Mouse (Mus musculus): ENCODE results near the gene Lhx2. TPM values are rescaled to one million over a fixed set of nuclear protein-coding genes. Genes with fewer than 3 reads are reported as not detected.

Lhx2 gene
- polyA plus RNA-seq, 1 experiment, result not detected

DNA sequence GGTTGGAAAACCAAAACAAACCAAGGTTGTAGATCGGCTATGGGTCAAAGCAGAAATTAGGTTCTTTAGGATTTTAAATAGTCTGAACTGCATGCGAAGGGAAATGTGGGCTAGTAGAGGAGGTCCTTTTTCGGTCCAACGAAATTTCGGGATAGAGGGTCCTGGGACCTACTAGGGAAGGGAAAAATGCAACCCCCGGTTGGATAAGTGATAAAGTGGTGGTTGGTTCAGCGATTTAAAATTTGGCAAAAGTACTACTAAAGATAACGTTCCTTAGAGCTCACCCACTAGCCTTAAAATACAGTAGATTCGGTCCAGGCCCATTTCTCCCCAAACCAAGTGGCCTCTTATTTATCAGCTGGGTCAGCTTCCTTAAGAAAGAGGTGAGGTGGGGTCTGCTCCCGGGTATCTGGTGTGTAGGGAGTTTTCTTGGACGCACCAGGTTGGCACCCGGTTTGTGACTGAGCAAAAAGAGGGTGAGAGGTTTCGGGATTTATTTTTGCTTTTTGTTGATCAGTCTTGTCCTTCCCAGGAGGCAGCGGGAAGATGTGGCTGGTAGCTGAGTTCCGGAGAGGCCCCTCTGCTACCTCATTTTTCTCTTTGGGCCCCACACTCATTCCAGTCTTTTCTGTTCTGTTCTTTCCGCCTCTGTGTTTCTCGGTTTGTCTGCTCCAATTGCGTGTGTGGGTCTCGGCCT is 16.8 kb downstream of the Lhx2 start:
- Histone ChIP-seq H3K4me3 (ENCODE audit: insufficient read depth, low read depth, low read length) (peak overlapping the region; percentile 23; the same call in 1 of the 2 replicates), H3K4me1 (ENCODE audit: control insufficient read depth, insufficient read depth, low read length) (peaks cover 26% of the 10 kb centered on the region), H3K27ac (ENCODE audit: insufficient read depth, low read depth, low read length) (no peak overlapping the region)
- WGBS, result 10% methylated on average over 19 of the region's 19 CpGs
- TF ChIP-seq POLR2A (IDR thresholded peaks at IDR 0.05; ENCODE audit: insufficient read depth, low read depth, low read length), result no peak
- no peak for TF ChIP-seq CTCF (IDR thresholded peaks at IDR 0.05; ENCODE audit: insufficient read depth, low read depth, low read length)

DNA sequence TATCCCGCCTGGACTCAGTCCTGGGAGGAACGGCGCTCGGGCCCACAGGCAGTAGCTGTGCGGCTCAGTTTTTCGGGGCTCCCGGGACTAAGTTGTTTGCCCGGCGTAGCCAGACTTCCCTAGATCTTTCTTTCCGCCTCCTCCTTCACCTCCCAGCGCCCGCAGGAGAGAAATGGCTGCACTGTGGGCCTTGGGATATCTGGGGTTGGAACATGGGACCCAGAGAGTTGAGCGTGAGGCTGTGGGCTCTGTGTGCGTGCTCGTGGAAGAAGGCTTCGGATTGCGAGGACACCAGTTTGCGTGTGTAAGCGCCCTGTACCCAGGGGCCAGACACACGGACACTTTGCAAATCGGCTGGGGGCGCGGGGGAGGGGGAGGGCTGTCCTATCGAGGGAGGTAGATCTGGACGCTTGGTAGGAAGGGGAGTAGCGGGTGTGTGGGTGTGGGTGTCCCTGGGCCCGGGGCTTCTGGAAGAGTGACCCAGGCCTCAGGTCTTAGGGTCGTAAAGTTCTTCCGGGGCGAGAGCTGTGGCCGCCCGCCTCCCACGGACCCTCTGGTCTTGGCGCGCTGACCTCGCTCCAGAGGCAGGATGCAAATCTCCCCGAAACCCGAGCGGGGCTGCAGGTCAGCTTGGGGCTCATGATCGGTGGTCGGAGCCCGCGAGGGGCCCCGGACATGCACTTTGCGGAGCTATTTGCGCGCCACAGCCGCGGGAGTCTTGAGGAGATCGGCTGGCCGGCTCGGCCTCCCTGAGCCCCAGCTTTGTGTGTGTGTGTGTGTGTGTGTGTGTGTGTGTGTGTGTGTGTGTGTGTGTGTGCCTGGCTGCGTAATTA is 17.6 kb downstream of the Lhx2 start:
- 3% methylated on average over 53 of the region's 53 CpGs for WGBS

DNA sequence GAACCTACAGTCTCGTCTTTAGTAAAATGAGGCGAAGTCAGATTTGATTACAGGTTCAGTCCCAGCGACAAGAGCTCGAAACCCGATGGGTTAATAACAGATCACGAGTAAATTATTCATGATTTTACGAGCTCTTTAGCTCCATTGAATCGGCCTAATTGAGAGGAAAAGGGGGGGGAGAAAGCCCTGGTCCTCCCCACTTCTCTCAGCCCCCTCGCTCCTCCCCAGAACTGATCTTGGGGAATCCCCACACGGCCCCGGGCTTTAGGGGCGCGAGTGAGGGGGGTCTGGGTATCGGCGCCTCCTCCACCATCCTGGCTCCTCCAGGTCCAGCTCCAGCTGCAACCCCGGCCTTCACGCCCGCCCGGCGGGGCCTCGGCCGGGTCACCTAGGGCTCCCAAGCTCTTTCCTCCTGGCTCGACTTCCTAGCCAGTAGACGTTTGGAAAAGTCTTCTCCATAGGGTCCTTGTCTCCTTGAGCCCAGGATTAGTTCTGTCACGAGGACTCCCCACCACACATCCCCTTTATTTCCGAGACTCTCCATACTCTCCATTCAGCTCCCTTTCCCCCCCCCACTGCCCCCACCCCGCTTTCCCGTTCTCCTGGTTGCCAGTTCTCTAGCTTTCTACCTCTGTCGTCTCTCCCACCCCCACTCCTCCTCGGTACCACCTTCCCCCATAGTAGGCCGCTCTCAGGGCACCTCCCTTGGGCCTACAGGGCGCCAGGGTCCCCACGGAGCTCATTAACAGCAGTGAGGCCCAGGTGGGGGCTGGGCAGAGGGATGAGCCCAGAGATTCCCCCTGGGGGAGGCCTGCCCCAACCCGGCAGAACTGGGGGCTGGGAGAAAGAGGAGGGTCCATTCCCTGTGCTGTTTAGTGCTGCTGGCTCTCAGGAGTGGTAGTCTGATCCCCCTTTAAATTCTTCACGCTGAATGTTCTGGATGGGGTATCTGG is 18.5 kb downstream of the Lhx2 start:
- peaks cover 11% of the 10 kb centered on the region; the same call in 1 of the 2 replicates for H3K4me1 ChIP-seq (ENCODE audit: control insufficient read depth, insufficient read depth, low read length)
- no peak overlapping the region for H3K4me3 ChIP-seq (ENCODE audit: insufficient read depth, low read depth, low read length)
- WGBS, result 7% methylated on average over 35 of the region's 35 CpGs
- no peak overlapping the region for H3K27ac ChIP-seq (ENCODE audit: insufficient read depth, low read depth, low read length)
- TF ChIP-seq POLR2A (IDR thresholded peaks at IDR 0.05; ENCODE audit: insufficient read depth, low read depth, low read length) (no peak), CTCF (IDR thresholded peaks at IDR 0.05; ENCODE audit: insufficient read depth, low read depth, low read length) (no peak)

More for the DNA sequence above, 17.6 kb downstream of the Lhx2 start:
- Histone ChIP-seq H3K27ac (ENCODE audit: insufficient read depth, low read depth, low read length) (no peak overlapping the region), H3K4me1 (ENCODE audit: control insufficient read depth, insufficient read depth, low read length) (peaks cover 18% of the 10 kb centered on the region), H3K4me3 (ENCODE audit: insufficient read depth, low read depth, low read length) (peak overlapping the region; percentile 23)
- TF ChIP-seq POLR2A (IDR thresholded peaks at IDR 0.05; ENCODE audit: insufficient read depth, low read depth, low read length) (no peak), CTCF (IDR thresholded peaks at IDR 0.05; ENCODE audit: insufficient read depth, low read depth, low read length) (no peak)

- TF ChIP-seq CTCF (IDR thresholded peaks at IDR 0.05; ENCODE audit: insufficient read depth, low read depth, low read length) (no peak), POLR2A (IDR thresholded peaks at IDR 0.05; ENCODE audit: insufficient read depth, low read depth, low read length) (no peak)
- H3K4me3 ChIP-seq (ENCODE audit: insufficient read depth, low read depth, low read length), result no peak overlapping the region
- 49% methylated on average over 3 of the region's 3 CpGs for WGBS
- H3K27ac ChIP-seq (ENCODE audit: insufficient read depth, low read depth, low read length), result no peak overlapping the region
- peaks cover 11% of the 10 kb centered on the region; the same call in 1 of the 2 replicates for H3K4me1 ChIP-seq (ENCODE audit: control insufficient read depth, insufficient read depth, low read length)
Measured at GRCm38 (mm10) chr2:38358611-38359010, 19.5 kb downstream of the Lhx2 start.

DNA sequence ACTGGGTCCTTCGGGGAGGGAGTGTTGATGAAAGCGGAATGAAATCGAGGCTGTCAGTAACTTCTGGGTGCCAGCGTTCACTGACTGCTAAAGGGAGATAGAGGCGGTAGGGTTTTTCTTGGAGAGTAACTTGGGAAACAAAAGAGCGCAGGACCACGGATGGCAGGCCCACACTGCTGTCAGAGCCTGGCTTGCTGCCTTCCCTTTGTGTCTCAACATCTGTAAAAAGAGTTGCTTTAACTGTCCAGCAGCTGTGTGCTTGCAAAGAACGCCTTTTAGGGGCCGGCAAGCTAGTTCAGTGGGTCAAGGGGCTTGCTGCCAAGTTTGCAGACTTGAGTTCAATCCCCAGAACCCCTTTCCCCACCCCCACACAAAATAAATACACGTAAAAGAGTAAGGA is 20.1 kb downstream of the Lhx2 start:
- TF ChIP-seq POLR2A (IDR thresholded peaks at IDR 0.05; ENCODE audit: insufficient read depth, low read depth, low read length) (no peak), CTCF (IDR thresholded peaks at IDR 0.05; ENCODE audit: insufficient read depth, low read depth, low read length) (no peak)
- H3K4me3 ChIP-seq (ENCODE audit: insufficient read depth, low read depth, low read length), result no peak overlapping the region
- WGBS, result 30% methylated on average over 10 of the region's 10 CpGs
- H3K4me1 ChIP-seq (ENCODE audit: control insufficient read depth, insufficient read depth, low read length), result peaks cover 11% of the 10 kb centered on the region; the same call in 1 of the 2 replicates
- H3K27ac ChIP-seq (ENCODE audit: insufficient read depth, low read depth, low read length), result no peak overlapping the region

DNA sequence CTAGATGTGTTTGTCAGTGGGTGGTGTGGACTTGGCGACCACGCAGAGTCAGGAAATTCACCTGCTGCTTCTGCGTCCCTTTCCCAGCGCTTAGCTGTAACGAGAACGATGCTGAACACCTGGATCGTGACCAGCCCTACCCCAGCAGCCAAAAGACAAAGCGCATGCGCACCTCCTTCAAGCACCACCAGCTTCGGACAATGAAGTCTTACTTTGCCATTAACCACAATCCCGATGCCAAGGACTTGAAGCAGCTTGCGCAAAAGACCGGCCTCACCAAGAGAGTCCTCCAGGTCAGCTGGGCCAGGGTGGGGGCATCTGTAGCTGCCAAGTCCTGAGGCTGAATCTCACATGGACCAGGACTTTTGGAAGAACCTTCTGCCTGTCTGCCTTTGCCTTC is 20.7 kb downstream of the Lhx2 start:
- peaks cover 8% of the 10 kb centered on the region; the same call in 1 of the 2 replicates for H3K4me1 ChIP-seq (ENCODE audit: control insufficient read depth, insufficient read depth, low read length)
- H3K4me3 ChIP-seq (ENCODE audit: insufficient read depth, low read depth, low read length), result no peak overlapping the region
- WGBS, result 30% methylated on average over 13 of the region's 13 CpGs
- no peak overlapping the region for H3K27ac ChIP-seq (ENCODE audit: insufficient read depth, low read depth, low read length)
- no peak for TF ChIP-seq POLR2A (IDR thresholded peaks at IDR 0.05; ENCODE audit: insufficient read depth, low read depth, low read length)
- no peak for TF ChIP-seq CTCF (IDR thresholded peaks at IDR 0.05; ENCODE audit: insufficient read depth, low read depth, low read length)

DNA sequence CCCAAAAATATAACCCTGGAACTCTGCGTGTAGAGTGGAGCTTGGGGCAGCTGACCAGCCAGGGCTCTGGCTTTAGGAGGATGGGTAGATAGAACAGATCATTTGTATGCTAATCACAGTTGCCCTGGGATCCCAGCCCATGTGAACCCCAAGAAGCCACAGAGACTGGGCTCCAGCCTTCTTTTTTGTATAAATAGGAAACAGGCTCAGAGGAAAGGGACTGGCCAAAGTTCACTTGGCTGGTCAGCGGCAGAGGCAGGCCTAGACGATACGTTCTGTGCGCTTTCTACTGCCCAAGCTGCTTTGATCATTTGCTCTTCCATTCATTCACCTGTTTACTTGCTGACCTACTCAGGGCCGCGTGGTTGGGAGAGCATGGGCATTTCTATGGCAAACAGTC is 27.1 kb downstream of the Lhx2 start:
- Histone ChIP-seq H3K27ac (ENCODE audit: insufficient read depth, low read depth, low read length) (no peak overlapping the region), H3K4me3 (ENCODE audit: insufficient read depth, low read depth, low read length) (no peak overlapping the region), H3K4me1 (ENCODE audit: control insufficient read depth, insufficient read depth, low read length) (no peaks in the 10 kb centered on the region; the same call in 1 of the 2 replicates)
- WGBS, result 68% methylated on average over 7 of the region's 7 CpGs
- TF ChIP-seq POLR2A (IDR thresholded peaks at IDR 0.05; ENCODE audit: insufficient read depth, low read depth, low read length) (no peak), CTCF (IDR thresholded peaks at IDR 0.05; ENCODE audit: insufficient read depth, low read depth, low read length) (no peak)

GRCm38 (mm10) chr2:38367023-38367422 is 27.9 kb downstream of the Lhx2 start:
- no peak overlapping the region for H3K27ac ChIP-seq (ENCODE audit: insufficient read depth, low read depth, low read length)
- WGBS, result 64% methylated on average over 9 of the region's 9 CpGs
- H3K4me3 ChIP-seq (ENCODE audit: insufficient read depth, low read depth, low read length), result no peak overlapping the region
- TF ChIP-seq CTCF (IDR thresholded peaks at IDR 0.05; ENCODE audit: insufficient read depth, low read depth, low read length) (no peak), POLR2A (IDR thresholded peaks at IDR 0.05; ENCODE audit: insufficient read depth, low read depth, low read length) (no peak)
- no peaks in the 10 kb centered on the region; the same call in 1 of the 2 replicates for H3K4me1 ChIP-seq (ENCODE audit: control insufficient read depth, insufficient read depth, low read length)

Measured in olfactory bulb, adult 2 months (tissue).